In genomic region chr1:66231963-66232362, GRCm38 (mm10) we compare ENCODE assay signal across 25 mouse cellular contexts. TPM values are rescaled to one million over a fixed set of nuclear protein-coding genes. Genes with fewer than 3 reads are reported as not detected.
DNase-seq lines count a peak whose midpoint lies in the region; ATAC-seq and TF ChIP-seq lines count a peak whose summit lies in the region.
"Had no signal": no experiment of that assay in that cellular context is flagged by ENCODE, and none has a peak within 500 bp of the region (broad histone marks: within the 10 kb centered on the region; RNA-seq: fewer than 3 reads in every experiment).

No protein-coding gene starts in this region.

- H3K4me2 ChIP-seq in intestine, postnatal 0 days (replicated peaks; ENCODE audit: low read depth), result no peak overlapping the region
- H3K4me2 ChIP-seq: embryonic facial prominence, embryonic 13.5 days; embryonic facial prominence, embryonic 15.5 days; forebrain, embryonic 12.5 days had no signal

- ATAC-seq in granulocyte monocyte progenitor cell, adult 5-6 weeks (replicated peaks; ENCODE audit: poor library complexity, severe bottlenecking), result peak; percentile 52
- peak; percentile 69 for ATAC-seq in megakaryocyte progenitor cell, adult 5-6 weeks (replicated peaks; ENCODE audit: poor library complexity)
- ATAC-seq in intestine, postnatal 0 days, result no peak
- ATAC-seq: CD4-positive, CD25-positive, alpha-beta regulatory T cell, adult 4 months; forebrain, embryonic 14.5 days; forebrain, embryonic 16.5 days had no signal

- H3K4me1 ChIP-seq in bone marrow macrophage, adult 2 months (ENCODE audit: control insufficient read depth, insufficient read depth, low read length), result peaks cover 15% of the 10 kb centered on the region
- H3K4me1 ChIP-seq in intestine, postnatal 0 days (replicated peaks; ENCODE audit: control insufficient read depth, insufficient read depth, low read length), result no peaks in the 10 kb centered on the region; the same call in 1 of the 2 replicates

- no peak overlapping the region for H3K9ac ChIP-seq in intestine, postnatal 0 days (ENCODE audit: low read depth, low read length)
- H3K9ac ChIP-seq: embryonic facial prominence, embryonic 13.5 days; embryonic facial prominence, embryonic 15.5 days; forebrain, embryonic 12.5 days had no signal

- no peak for DNase-seq in testis, postnatal 10 days (ENCODE audit: low spot score)
- DNase-seq in adrenal gland, adult 2 months, result no peak
- DNase-seq: adrenal gland, adult 8-10 months; adrenal gland, postnatal 14 days; B cell, adult 2 months; cerebellum, adult 11-12 months; cerebellum, adult 2 months; cerebellum, adult 9-10 months; cerebellum, postnatal 10 days; cerebellum, postnatal 25 days; embryo, embryonic 11 days had no signal

- no peaks in the 10 kb centered on the region for H3K9me3 ChIP-seq in intestine, postnatal 0 days (ENCODE audit: control insufficient read depth)
- H3K9me3 ChIP-seq: embryonic facial prominence, embryonic 13.5 days; embryonic facial prominence, embryonic 15.5 days; forebrain, embryonic 10.5 days; forebrain, embryonic 12.5 days; G1E had no signal

- no peaks in the 10 kb centered on the region for H3K27me3 ChIP-seq in intestine, postnatal 0 days (replicated peaks; ENCODE audit: control insufficient read depth, insufficient read depth, low read length)
- H3K27me3 ChIP-seq: CH12.LX; embryonic facial prominence, embryonic 13.5 days; embryonic facial prominence, embryonic 15.5 days; forebrain, embryonic 12.5 days had no signal

- no peak for TF ChIP-seq POLR2A in bone marrow macrophage, adult 2 months (IDR thresholded peaks at IDR 0.05; ENCODE audit: borderline replicate concordance, low read depth, low read length)

- WGBS in intestine, postnatal 0 days, result 83% methylated on average over 4 of the region's 4 CpGs

- no peak for TF ChIP-seq CTCF in bone marrow macrophage, adult 2 months (IDR thresholded peaks at IDR 0.05; ENCODE audit: low read depth, low read length)
- no peak for TF ChIP-seq CTCF in intestine, postnatal 0 days (IDR thresholded peaks at IDR 0.05; ENCODE audit: low read depth)

- H3K4me3 ChIP-seq in bone marrow macrophage, adult 2 months (ENCODE audit: insufficient read depth, low read length), result no peak overlapping the region
- no peak overlapping the region for H3K4me3 ChIP-seq in intestine, postnatal 0 days (ENCODE audit: low read depth, low read length)
- H3K4me3 ChIP-seq: embryonic facial prominence, embryonic 13.5 days; embryonic facial prominence, embryonic 15.5 days; erythroblast, embryonic 14.5 days; forebrain, embryonic 10.5 days; forebrain, embryonic 12.5 days had no signal

- H3K27ac ChIP-seq in bone marrow macrophage, adult 2 months (ENCODE audit: insufficient read depth, low read depth, low read length), result peak overlapping the region; percentile 28
- no peak overlapping the region for H3K27ac ChIP-seq in intestine, postnatal 0 days (ENCODE audit: low read depth, low read length)
- H3K27ac ChIP-seq: embryonic facial prominence, embryonic 13.5 days; embryonic facial prominence, embryonic 15.5 days; forebrain, embryonic 10.5 days; forebrain, embryonic 12.5 days had no signal

- no peaks in the 10 kb centered on the region for H3K36me3 ChIP-seq in intestine, postnatal 0 days (ENCODE audit: control insufficient read depth, insufficient read depth)
- H3K36me3 ChIP-seq: embryonic facial prominence, embryonic 13.5 days; embryonic facial prominence, embryonic 15.5 days; forebrain, embryonic 10.5 days; forebrain, embryonic 12.5 days; G1E had no signal

RNA-seq across cellular contexts. Expression of gene Map2, which starts 56.9 kb away (rescaled TPM):
- 1.5 and 2.0 TPM in 2 replicates for polyA plus RNA-seq in bone marrow macrophage, adult 2 months (2012; ENCODE audit: insufficient read depth, insufficient read length, missing spikeins)
- total RNA-seq in granulocyte monocyte progenitor cell, adult 5-6 weeks (2014; fragmentation: Nextera tagmentation), result not detected in 2 replicates
- total RNA-seq in granulocyte monocyte progenitor cell, adult 5-6 weeks (2017), result not detected in 2 replicates
- 0.12 TPM in 1 of 2 replicates, not detected in the other for total RNA-seq in megakaryocyte progenitor cell, adult 5-6 weeks (2015)
- not detected in 2 replicates for total RNA-seq in megakaryocyte progenitor cell, adult 5-6 weeks (2017)
- polyA plus RNA-seq in intestine, postnatal 0 days (2015; fragmentation: Nextera tagmentation; extraction: Ambion mirVana), result 2.2 and 3.1 TPM in 2 replicates
- 10 to 100 TPM; 21.8 to 32.7 TPM for total RNA-seq in adrenal gland, adult 2 months (2021)
- 5.6 and 7.4 TPM in 2 replicates for polyA plus RNA-seq in adrenal gland, adult 2 months (2012; rRNA removed)
- polyA plus RNA-seq: erythroblast, embryonic 14.5 days; G1E had no signal

Comparison
In these comparisons a context has a peak if more than half of its experiments do, and no peak if none do; other contexts are left out.
1. RNA of gene Map2, which starts 56.9 kb away (total RNA-seq): 21.8 to 32.7 TPM in adrenal gland, adult 2 months; not detected in granulocyte monocyte progenitor cell, adult 5-6 weeks and 0.12 TPM in megakaryocyte progenitor cell, adult 5-6 weeks; every median in the first group is over 10 times any median in the second.